ENCODE assay signal across 8 mouse cellular contexts in genomic region chr9:63698320-63699045, GRCm38 (mm10). TPM values are rescaled to one million over a fixed set of nuclear protein-coding genes. Genes with fewer than 3 reads are reported as not detected.
A peak's percentile ranks its signal among the peaks of the same experiment; 100 is the strongest.
DNase-seq lines count a peak whose midpoint lies in the region; ATAC-seq and TF ChIP-seq lines count a peak whose summit lies in the region.
"Had no signal": no experiment of that assay in that cellular context is flagged by ENCODE, and none has a peak within 500 bp of the region (broad histone marks: within the 10 kb centered on the region; RNA-seq: fewer than 3 reads in every experiment).

No protein-coding gene starts in this region.

- no peak overlapping the region for H3K4me2 ChIP-seq in neural tube, embryonic 11.5 days (ENCODE audit: low read depth)
- no peak overlapping the region for H3K4me2 ChIP-seq in myocyte (ENCODE audit: low read depth)

- no peak for ATAC-seq in neural tube, embryonic 11.5 days (ENCODE audit: insufficient read depth, low FRiP score, low TSS enrichment)
- ATAC-seq: forebrain, postnatal 0 days had no signal

- TF ChIP-seq POLR2A in myocyte (IDR thresholded peaks at IDR 0.05; ENCODE audit: insufficient read length, low read depth) = no peak

- no peak for TF ChIP-seq CTCF in layer of hippocampus, adult 2 months (conservative IDR thresholded peaks at IDR 0.05)

- no peak overlapping the region for H3ac ChIP-seq in myocyte (ENCODE audit: control insufficient read depth, insufficient read length)

- peaks cover 23% of the 10 kb centered on the region for H3K4me1 ChIP-seq in neural tube, embryonic 11.5 days (ENCODE audit: control insufficient read depth, insufficient read depth, low read length)

- 0 out of 2 replicates have a peak overlapping the region, but pooled peaks have one; percentile 29 for H3K27ac ChIP-seq in neural tube, embryonic 11.5 days (ENCODE audit: low read depth, low read length)
- no peak overlapping the region for H3K27ac ChIP-seq in layer of hippocampus, adult 2 months

- 74% methylated on average over 5 of the region's 7 CpGs for WGBS in neural tube, embryonic 11.5 days

- H3K27me3 ChIP-seq in neural tube, embryonic 11.5 days (ENCODE audit: control insufficient read depth, insufficient read depth, low read length) = no peaks in the 10 kb centered on the region
- no peaks in the 10 kb centered on the region for H3K27me3 ChIP-seq in myocyte (ENCODE audit: control insufficient read depth, insufficient read depth, insufficient read length)

- no peak overlapping the region for H3K4me3 ChIP-seq in neural tube, embryonic 11.5 days (ENCODE audit: low read depth, low read length)
- no peak overlapping the region for H3K4me3 ChIP-seq in myocyte
- H3K4me3 ChIP-seq in layer of hippocampus, adult 2 months = no peak overlapping the region

- peaks cover 28% of the 10 kb centered on the region for H3K79me2 ChIP-seq in myocyte (ENCODE audit: control insufficient read depth, insufficient read depth)

- DNase-seq in neural tube, embryonic 11.5 days (ENCODE audit: low spot score) = no peak
- DNase-seq in neural tube, embryonic 10.5 days (ENCODE audit: extremely low spot score, low spot score) = no peak
- peak; percentile 90 for DNase-seq in gonadal fat pad, adult 2 months (ENCODE audit: low read depth)
- DNase-seq in kidney, postnatal 36 days = peak; percentile 73 to 87
- no peak for DNase-seq in spleen, postnatal 10 days (ENCODE audit: low spot score in 2 of 2)
- DNase-seq in layer of hippocampus, adult 2 months (ENCODE audit: low spot score in 2 of 2) = no peak
- DNase-seq: forebrain, postnatal 0 days had no signal

- no peak overlapping the region for H3K9ac ChIP-seq in neural tube, embryonic 11.5 days (ENCODE audit: low read length)
- H3K9ac ChIP-seq: forebrain, postnatal 0 days had no signal

- H3K9me3 ChIP-seq in neural tube, embryonic 11.5 days (ENCODE audit: control insufficient read depth, low read length) = no peaks in the 10 kb centered on the region

- no peaks in the 10 kb centered on the region for H3K36me3 ChIP-seq in neural tube, embryonic 11.5 days (ENCODE audit: control insufficient read depth, insufficient read depth, low read length)
- no peaks in the 10 kb centered on the region for H3K36me3 ChIP-seq in myocyte (ENCODE audit: control insufficient read depth, insufficient read depth)

TF ChIP-seq in myocyte, 11 proteins besides CTCF, POLR2A, EP300 and RAD21:
- TF ChIP-seq MYOD1 (IDR thresholded peaks at IDR 0.05; ENCODE audit: control insufficient read depth in 1 of 3, insufficient read length in 2 of 3, low read depth in 2 of 3) (no peak), TCF3 (IDR thresholded peaks at IDR 0.05; ENCODE audit: insufficient read length, low read depth) (no peak), CEBPB (IDR thresholded peaks at IDR 0.05; ENCODE audit: insufficient read depth, poor library complexity, severe bottlenecking) (peak; percentile 54; the same call in 1 of the 2 replicates), USF1 (IDR thresholded peaks at IDR 0.05; ENCODE audit: low read depth) (no peak)

RNA-seq across cellular contexts. Expression of gene Smad3, which starts 59.3 kb away (rescaled TPM):
- 15.2 and 17.6 TPM in 2 replicates for polyA plus RNA-seq in neural tube, embryonic 11.5 days (2014; fragmentation: Nextera tagmentation; extraction: Ambion mirVana)
- polyA plus RNA-seq in gonadal fat pad, adult 2 months (2012; rRNA removed) = 35.1 and 35.8 TPM in 2 replicates
- polyA plus RNA-seq in myocyte (2012; fragmentation: generic; extraction: Trizol) = 25.5 TPM
- total RNA-seq in layer of hippocampus, adult 2 months (2021) = 10 to 100 TPM; 48.7 to 49.6 TPM

Comparison
In these comparisons a context has a peak if more than half of its experiments do, and no peak if none do; other contexts are left out.
1. DNase-seq: peak in gonadal fat pad, adult 2 months (single experiment) and kidney, postnatal 36 days (2 of 2); none in neural tube, embryonic 11.5 days (single experiment), neural tube, embryonic 10.5 days (single experiment), spleen, postnatal 10 days (0 of 2) and layer of hippocampus, adult 2 months (0 of 2).